Mouse (Mus musculus) MEL (cell line): ENCODE data around the gene Clca2. TPM values are rescaled to one million over a fixed set of nuclear protein-coding genes. Genes with fewer than 3 reads are reported as not detected.

Source experiments
- DNase-seq: peaks from one replicate; pipeline ENCODE4 v3.0.0; 2011; ENCODE audit warnings: low read depth, low spot score
- H3K27ac ChIP-seq: 2 replicates; pipeline ENCODE4 v1.5.1; 2012; ENCODE audit warnings: low read depth, mild to moderate bottlenecking, control low read depth, low read length, moderate library complexity; ENCODE audit not compliant: control insufficient read depth
- H3K27me3 ChIP-seq, 2 experiments: fragments of 150-350 bp in 1 of 2; sonication (generic) in 1 of 2; 2 replicates each; pipeline ENCODE4 v1.6.1; 2012; ENCODE audit warnings: low read length in 2 of 2, mild to moderate bottlenecking in 2 of 2, improper control_type of control experiment in 1 of 2, moderate library complexity in 1 of 2; ENCODE audit not compliant: insufficient read depth in 2 of 2, control insufficient read depth in 1 of 2
- H3K36me3 ChIP-seq, 2 experiments: 2 replicates each; pipeline ENCODE4 v1.6.1; 2012 to 2014; ENCODE audit warnings: low read length in 2 of 2, improper control_type of control experiment in 1 of 2, inconsistent platforms in 1 of 2, mild to moderate bottlenecking in 1 of 2; ENCODE audit not compliant: insufficient read depth in 2 of 2, control insufficient read depth in 1 of 2
- H3K4me1 ChIP-seq, 2 experiments: fragments of 150-350 bp in 1 of 2; sonication (generic) in 1 of 2; 2 replicates each; pipeline ENCODE4 v1.6.1; 2012; ENCODE audit warnings: low read length in 2 of 2, improper control_type of control experiment in 1 of 2, mild to moderate bottlenecking in 1 of 2; ENCODE audit not compliant: insufficient read depth in 2 of 2, control insufficient read depth in 1 of 2
- H3K4me3 ChIP-seq, 2 experiments: fragments of 150-350 bp in 1 of 2; sonication (generic) in 1 of 2; 2 replicates each; pipeline ENCODE4 v1.5.1; 2012; ENCODE audit warnings: low read depth in 2 of 2, low read length in 2 of 2, mild to moderate bottlenecking in 2 of 2, moderate library complexity in 2 of 2, control low read depth in 1 of 2, improper control_type of control experiment in 1 of 2; ENCODE audit not compliant: control insufficient read depth in 1 of 2, insufficient read depth in 1 of 2
- H3K79me2 ChIP-seq: 2 replicates; pipeline ENCODE4 v1.6.1; 2012; ENCODE audit warnings: mild to moderate bottlenecking, low read length, moderate library complexity; ENCODE audit not compliant: control insufficient read depth, poor library complexity, insufficient read depth
- H3K9ac ChIP-seq: 2 replicates; pipeline ENCODE4 v1.6.1; 2012; ENCODE audit warnings: low read depth, mild to moderate bottlenecking, control low read depth, low read length, moderate library complexity; ENCODE audit not compliant: control insufficient read depth, poor library complexity, severe bottlenecking
- H3K9me3 ChIP-seq: fragments of 150-350 bp; sonication (generic); replicated peaks from 2 replicates; pipeline ENCODE4 v1.6.1; 2012; ENCODE audit warnings: mild to moderate bottlenecking, low read length, improper control_type of control experiment, moderate library complexity; ENCODE audit not compliant: insufficient read depth
- BHLHE40 ChIP-seq: IDR thresholded peaks from 2 replicates; pipeline ENCODE4 v1.6.1; 2012; ENCODE audit warnings: low read depth, mild to moderate bottlenecking, inconsistent platforms, low read length, improper control_type of control experiment, borderline replicate concordance
- CHD1 ChIP-seq: IDR thresholded peaks from 2 replicates; pipeline ENCODE4 v1.6.1; 2012; ENCODE audit warnings: low read depth, mild to moderate bottlenecking, inconsistent platforms, low read length, improper control_type of control experiment
- CHD2 ChIP-seq: IDR thresholded peaks from 2 replicates; pipeline ENCODE4 v1.6.1; 2011; ENCODE audit warnings: low read length, improper control_type of control experiment
- CTCF ChIP-seq, 3 experiments: IDR thresholded peaks in 2 of 3; conservative IDR thresholded peaks in 1 of 3; 2 replicates each; pipeline ENCODE4 v1.5.1; 2011 to 2012; ENCODE audit warnings: low read length in 3 of 3, low read depth in 2 of 3, mild to moderate bottlenecking in 2 of 3, improper control_type of control experiment in 1 of 3, inconsistent platforms in 1 of 3, mixed read lengths in 1 of 3, moderate library complexity in 1 of 3; ENCODE audit not compliant: control insufficient read depth in 1 of 3, insufficient read depth in 1 of 3, poor library complexity in 1 of 3, severe bottlenecking in 1 of 3
- ELF1 ChIP-seq: IDR thresholded peaks from 2 replicates; pipeline ENCODE4 v1.6.1; 2014; ENCODE audit warnings: low read depth, mild to moderate bottlenecking, inconsistent platforms, low read length, improper control_type of control experiment, moderate library complexity
- EP300 ChIP-seq, 2 experiments: IDR thresholded peaks; 2 replicates each; pipeline ENCODE4 v1.6.1; 2011; ENCODE audit warnings: improper control_type of control experiment in 2 of 2, low read length in 2 of 2, low read depth in 1 of 2, mild to moderate bottlenecking in 1 of 2
- ETS1 ChIP-seq: IDR thresholded peaks from 2 replicates; pipeline ENCODE4 v1.6.1; 2012; ENCODE audit warnings: low read depth, mild to moderate bottlenecking, inconsistent platforms, low read length, improper control_type of control experiment, moderate library complexity
- GABPA ChIP-seq: IDR thresholded peaks from 2 replicates; pipeline ENCODE4 v1.6.1; 2012; ENCODE audit warnings: low read depth, mild to moderate bottlenecking, inconsistent platforms, low read length, improper control_type of control experiment, moderate library complexity
- HCFC1 ChIP-seq: IDR thresholded peaks from 2 replicates; pipeline ENCODE4 v1.6.1; 2012; ENCODE audit warnings: low read depth, mild to moderate bottlenecking, inconsistent platforms, low read length, improper control_type of control experiment, moderate library complexity
- JUND ChIP-seq: IDR thresholded peaks from 2 replicates; pipeline ENCODE4 v1.6.1; 2011; ENCODE audit warnings: low read depth, mild to moderate bottlenecking, improper control_type of control experiment, low read length
- KAT2A ChIP-seq: conservative IDR thresholded peaks from 2 replicates; pipeline ENCODE4 v1.6.1; 2012; ENCODE audit warnings: low read depth, low read length, improper control_type of control experiment, inconsistent platforms
- MAFK ChIP-seq: IDR thresholded peaks from 2 replicates; pipeline ENCODE4 v1.6.1; 2011; ENCODE audit warnings: low read depth, mild to moderate bottlenecking, low read length, improper control_type of control experiment, borderline replicate concordance
- MAX ChIP-seq: IDR thresholded peaks from 2 replicates; pipeline ENCODE4 v1.6.1; 2011; ENCODE audit warnings: low read length, improper control_type of control experiment
- MAZ ChIP-seq: IDR thresholded peaks from 2 replicates; pipeline ENCODE4 v1.6.1; 2012; ENCODE audit warnings: low read depth, mild to moderate bottlenecking, inconsistent platforms, low read length, improper control_type of control experiment
- MEF2A ChIP-seq: IDR thresholded peaks from 2 replicates; pipeline ENCODE4 v1.6.1; 2014; ENCODE audit warnings: low read depth, mild to moderate bottlenecking, inconsistent platforms, low read length, improper control_type of control experiment; ENCODE audit not compliant: poor library complexity, insufficient replicate concordance, severe bottlenecking; ENCODE audit errors: extremely low read depth
- MXI1 ChIP-seq: IDR thresholded peaks from 2 replicates; pipeline ENCODE4 v1.6.1; 2011; ENCODE audit warnings: mild to moderate bottlenecking, low read depth, low read length, improper control_type of control experiment
- MYB ChIP-seq: IDR thresholded peaks from 2 replicates; pipeline ENCODE4 v1.6.1; 2011; ENCODE audit warnings: mild to moderate bottlenecking, low read depth, low read length, improper control_type of control experiment
- MYC ChIP-seq: IDR thresholded peaks from 2 replicates; pipeline ENCODE4 v1.6.1; 2011; ENCODE audit warnings: low read depth, mild to moderate bottlenecking, low read length, improper control_type of control experiment, moderate library complexity
- NELFE ChIP-seq: IDR thresholded peaks from 2 replicates; pipeline ENCODE4 v1.6.1; 2011; ENCODE audit warnings: low read depth, low read length, improper control_type of control experiment
- NRF1 ChIP-seq: IDR thresholded peaks from 2 replicates; pipeline ENCODE4 v1.6.1; 2014; ENCODE audit warnings: low read depth, mild to moderate bottlenecking, inconsistent platforms, low read length, improper control_type of control experiment, moderate library complexity; ENCODE audit not compliant: poor library complexity, insufficient read depth, severe bottlenecking
- POLR2A ChIP-seq, 2 experiments: IDR thresholded peaks; 2 replicates each; pipeline ENCODE4 v1.6.1; 2011 to 2012; ENCODE audit warnings: low read length in 2 of 2, mild to moderate bottlenecking in 2 of 2, control low read depth in 1 of 2, improper control_type of control experiment in 1 of 2, low read depth in 1 of 2, moderate library complexity in 1 of 2; ENCODE audit not compliant: control insufficient read depth in 1 of 2, insufficient read depth in 1 of 2, poor library complexity in 1 of 2
- POLR2AphosphoS2 ChIP-seq: IDR thresholded peaks from 2 replicates; pipeline ENCODE4 v1.6.1; 2011; ENCODE audit warnings: low read length, improper control_type of control experiment
- POLR2AphosphoS5 ChIP-seq: IDR thresholded peaks from 2 replicates; pipeline ENCODE4 v1.6.1; 2012; ENCODE audit warnings: low read depth, borderline replicate concordance, mild to moderate bottlenecking, inconsistent platforms, low read length, moderate library complexity, mixed read lengths
- RAD21 ChIP-seq: IDR thresholded peaks from 2 replicates; pipeline ENCODE4 v1.6.1; 2011; ENCODE audit warnings: mild to moderate bottlenecking, low read depth, low read length, improper control_type of control experiment
- RCOR1 ChIP-seq: IDR thresholded peaks from 2 replicates; pipeline ENCODE4 v1.6.1; 2012; ENCODE audit warnings: low read depth, mild to moderate bottlenecking, inconsistent platforms, low read length, improper control_type of control experiment
- SIN3A ChIP-seq: IDR thresholded peaks from 2 replicates; pipeline ENCODE4 v1.6.1; 2012; ENCODE audit warnings: low read length, improper control_type of control experiment, inconsistent platforms
- SMC3 ChIP-seq: IDR thresholded peaks from 2 replicates; pipeline ENCODE4 v1.6.1; 2011; ENCODE audit warnings: low read depth, low read length, improper control_type of control experiment
- TAL1 ChIP-seq: IDR thresholded peaks from 2 replicates; pipeline ENCODE4 v1.6.1; 2012; ENCODE audit warnings: mild to moderate bottlenecking, inconsistent platforms, low read length, moderate library complexity, mixed read lengths
- TBP ChIP-seq: IDR thresholded peaks from 2 replicates; pipeline ENCODE4 v1.8.0; 2011; ENCODE audit warnings: low read depth, low read length, improper control_type of control experiment
- UBTF ChIP-seq: IDR thresholded peaks from 2 replicates; pipeline ENCODE4 v1.6.1; 2012; ENCODE audit warnings: low read depth, mild to moderate bottlenecking, inconsistent platforms, low read length, improper control_type of control experiment, moderate library complexity, borderline replicate concordance; ENCODE audit not compliant: insufficient read depth
- USF1 ChIP-seq: IDR thresholded peaks from 2 replicates; pipeline ENCODE4 v1.6.1; 2014; ENCODE audit warnings: low read depth, mild to moderate bottlenecking, inconsistent platforms, low read length, improper control_type of control experiment, moderate library complexity
- USF2 ChIP-seq, 2 experiments: IDR thresholded peaks; 2 replicates each; pipeline ENCODE4 v1.6.1; 2011 to 2012; ENCODE audit warnings: improper control_type of control experiment in 2 of 2, low read length in 2 of 2, borderline replicate concordance in 1 of 2, inconsistent platforms in 1 of 2, low read depth in 1 of 2, mild to moderate bottlenecking in 1 of 2; ENCODE audit not compliant: insufficient read depth in 1 of 2
- ZC3H11A ChIP-seq: IDR thresholded peaks from 2 replicates; pipeline ENCODE4 v1.6.1; 2012; ENCODE audit warnings: low read depth, mild to moderate bottlenecking, inconsistent platforms, low read length, improper control_type of control experiment
- ZKSCAN1 ChIP-seq: IDR thresholded peaks from 2 replicates; pipeline ENCODE4 v1.6.1; 2012; ENCODE audit warnings: low read depth, mild to moderate bottlenecking, inconsistent platforms, low read length, improper control_type of control experiment, moderate library complexity
- ZNF384 ChIP-seq: IDR thresholded peaks from 2 replicates; pipeline ENCODE4 v1.6.1; 2012; ENCODE audit warnings: low read depth, mild to moderate bottlenecking, inconsistent platforms, low read length, improper control_type of control experiment
- polyA plus RNA-seq, 2 experiments: library from polyadenylated mRNA; stranded (reverse) in 1 of 2; unstranded in 1 of 2; fragments of >175 nt in 1 of 2; fragments of >200 nt in 1 of 2; gene quantifications; 2 replicates each; pipeline versions ENCODE4 v1.2.1 to v1.2.4; 2012; ENCODE audit warnings: low replicate concordance in 2 of 2, low read depth in 1 of 2; ENCODE audit not compliant: insufficient read length in 2 of 2, insufficient read depth in 1 of 2, missing spikeins in 1 of 2
- total RNA-seq: library from RNA; depleted of rRNA; stranded (reverse); fragments of 300-350 nt; gene quantifications from 2 replicates; pipeline ENCODE4 v1.2.3, GENCODE M21; 2012

Clca2 gene
- total and polyA plus RNA-seq, 3 experiments, result not detected

- H3K27ac ChIP-seq, result peak within 1 kb of the TSS; percentile 98
- H3K9ac ChIP-seq, result peak within 1 kb of the TSS; percentile 99
- H3K79me2 ChIP-seq, result peaks cover 2% of the 10 kb centered on the region; the same call in 1 of the 2 replicates
- peaks cover 0 to 19% of the 10 kb centered on the region in 2 experiments; a peak in 2 of 4 replicates for H3K36me3 ChIP-seq
- H3K4me3 ChIP-seq, result peak within 1 kb of the TSS; percentile 90 to 99
- H3K9me3 ChIP-seq, result no peaks in the 10 kb centered on the region
- peak; percentile 98 for DNase-seq
- H3K27me3 ChIP-seq, result no peaks in the 10 kb centered on the region
- H3K4me1 ChIP-seq, result peaks cover 2 to 19% of the 10 kb centered on the region in 2 experiments; a peak in 2 of 4 replicates
- TF ChIP-seq SIN3A (peak; percentile 81), USF2 (IDR thresholded peaks at IDR 0.05; ENCODE audit: borderline replicate concordance in 1 of 2, insufficient read depth in 1 of 2, low read depth in 1 of 2, low read length in 2 of 2) (no peak), TBP (peak; percentile 85), ZC3H11A (no peak), NELFE (peak; percentile 82), POLR2AphosphoS5 (no peak), MXI1 (peak; percentile 64), MYB (no peak), MEF2A (no peak), CHD1 (0 out of 2 replicates have a peak, but pooled peaks have one; percentile 94), USF1 (peak; percentile 77), EP300 (IDR thresholded peaks at IDR 0.05; ENCODE audit: low read depth in 1 of 2, low read length in 2 of 2) (no peak), UBTF (no peak), ZKSCAN1 (no peak), MYC (0 out of 2 replicates have a peak, but pooled peaks have one; percentile 13), GABPA (no peak), TAL1 (no peak), RAD21 (no peak), ETS1 (no peak), NRF1 (0 out of 2 replicates have a peak, but pooled peaks have one; percentile 30), ZNF384 (no peak), CHD2 (no peak), CTCF (IDR thresholded peaks at IDR 0.05 in 2 of 3, conservative IDR thresholded peaks at IDR 0.05 in 1 of 3; ENCODE audit: control insufficient read depth in 1 of 3, insufficient read depth in 1 of 3, low read depth in 2 of 3, low read length in 3 of 3, poor library complexity in 1 of 3, severe bottlenecking in 1 of 3) (no peak), BHLHE40 (no peak), MAFK (no peak), ELF1 (peak; percentile 65), SMC3 (no peak), RCOR1 (peak; percentile 78), POLR2A (IDR thresholded peaks at IDR 0.05; ENCODE audit: control insufficient read depth in 1 of 2, insufficient read depth in 1 of 2, low read depth in 1 of 2, low read length in 2 of 2, poor library complexity in 1 of 2) (peak; percentile 70 to 81), POLR2AphosphoS2 (peak; percentile 71), JUND (no peak), KAT2A (no peak; the same call in 1 of the 2 replicates), HCFC1 (peak; percentile 85), MAX (peak; percentile 59; the same call in 1 of the 2 replicates), MAZ (peak; percentile 54; the same call in 1 of the 2 replicates)
Observed at GRCm38 (mm10) chr3:145118254-145119001, 19.2 kb upstream of the Clca2 start, which contains the start of gene Odf2l. Gene Odf2l (plus strand): TSS chr3:145118588.
